Mouse (Mus musculus) liver, embryonic 16.5 days (tissue): ENCODE results near the gene Snph. TPM values are rescaled to one million over a fixed set of nuclear protein-coding genes. Genes with fewer than 3 reads are reported as not detected.

Experiments
- ATAC-seq: fragments of 200-750 bp; cut with Nextera tagmentation; 2 replicates; pipeline ENCODE4 v1.8.0; 2017; ENCODE audit warnings: low read depth, mild to moderate bottlenecking, moderate number of reproducible peaks, moderate library complexity
- H3K27ac ChIP-seq: fragments of 300-500 bp; sonication (generic); 2 replicates; pipeline ENCODE4 v1.5.1; 2014; ENCODE audit warnings: mild to moderate bottlenecking, low read length
- H3K27me3 ChIP-seq: fragments of 300-500 bp; sonication (generic); 2 replicates; pipeline ENCODE4 v1.6.1; 2014; ENCODE audit warnings: low read depth, low read length, mixed read lengths; ENCODE audit not compliant: control insufficient read depth, insufficient read depth
- H3K36me3 ChIP-seq: fragments of 300-500 bp; sonication (generic); 2 replicates; pipeline ENCODE4 v1.6.1; 2014; ENCODE audit warnings: mild to moderate bottlenecking; ENCODE audit not compliant: control insufficient read depth, insufficient read depth
- H3K4me1 ChIP-seq: fragments of 300-500 bp; sonication (generic); 2 replicates; pipeline ENCODE4 v1.6.1; 2014; ENCODE audit warnings: low read depth, low read length, mixed read lengths; ENCODE audit not compliant: control insufficient read depth
- H3K4me2 ChIP-seq: fragments of 300-500 bp; sonication (generic); 2 replicates; pipeline ENCODE4 v1.6.1; 2014; ENCODE audit warnings: low read depth, low read length, mixed read lengths
- H3K4me3 ChIP-seq: fragments of 300-500 bp; sonication (generic); 2 replicates; pipeline ENCODE4 v1.5.1; 2014; ENCODE audit warnings: low read depth, mild to moderate bottlenecking, low read length
- H3K9ac ChIP-seq: fragments of 300-500 bp; sonication (generic); 2 replicates; pipeline ENCODE4 v1.6.1; 2014; ENCODE audit warnings: low read depth, low read length
- H3K9me3 ChIP-seq: fragments of 300-500 bp; sonication (generic); replicated peaks from 2 replicates; pipeline ENCODE4 v1.6.1; 2016; ENCODE audit warnings: low read length; ENCODE audit not compliant: control insufficient read depth
- WGBS: fragments of 180-500 bp; shearing (Covaris S2); extraction: QIAGEN DNeasy Blood & Tissue Kit; methylation state at CpG from one replicate; pipeline ENCODE4 v1.1.7; 2014; ENCODE audit not compliant: insufficient replicate concordance; 5-methylcytosine and 5-hydroxymethylcytosine counted together
- polyA plus RNA-seq: library from polyadenylated mRNA; unstranded; fragments of >200 nt; fragmentation: Nextera tagmentation; extraction: Ambion mirVana; gene quantifications from 2 replicates; pipeline ENCODE4 v1.2.1, GENCODE M21; 2015

The Snph gene
- polyA plus RNA-seq, 1 experiment from 2014 or later: 0.04 TPM

DNA sequence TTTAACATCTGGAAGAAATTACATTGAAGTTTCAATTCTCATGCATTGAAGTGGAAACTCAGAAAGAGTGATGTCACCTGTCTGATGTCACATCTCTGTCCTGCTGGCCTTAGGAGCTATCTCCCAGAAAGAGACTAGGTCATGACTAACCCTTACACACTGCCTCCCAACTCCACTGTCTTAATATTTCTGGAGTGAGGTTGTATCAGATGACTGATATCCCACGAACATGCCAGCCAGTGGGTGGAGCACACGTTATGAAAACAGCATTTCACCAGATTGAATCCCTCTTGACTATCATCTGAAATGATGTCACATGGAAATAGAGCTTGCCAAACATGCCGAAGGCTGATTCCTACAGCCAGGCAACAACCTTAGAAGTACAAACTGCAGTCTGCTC lies 67.4 kb downstream of the Snph start:
- H3K27me3 ChIP-seq: no peaks in the 10 kb centered on the region
- H3K27ac ChIP-seq: no peak overlapping the region
- no peak overlapping the region for H3K9ac ChIP-seq
- H3K4me2 ChIP-seq: no peak overlapping the region
- no peaks in the 10 kb centered on the region; the same call in 1 of the 2 replicates for H3K4me1 ChIP-seq
- no peaks in the 10 kb centered on the region for H3K36me3 ChIP-seq
- no peaks in the 10 kb centered on the region for H3K9me3 ChIP-seq
- WGBS: 51% methylated on average over 3 of the region's 3 CpGs
- H3K4me3 ChIP-seq: no peak overlapping the region
- no peak for ATAC-seq

DNA sequence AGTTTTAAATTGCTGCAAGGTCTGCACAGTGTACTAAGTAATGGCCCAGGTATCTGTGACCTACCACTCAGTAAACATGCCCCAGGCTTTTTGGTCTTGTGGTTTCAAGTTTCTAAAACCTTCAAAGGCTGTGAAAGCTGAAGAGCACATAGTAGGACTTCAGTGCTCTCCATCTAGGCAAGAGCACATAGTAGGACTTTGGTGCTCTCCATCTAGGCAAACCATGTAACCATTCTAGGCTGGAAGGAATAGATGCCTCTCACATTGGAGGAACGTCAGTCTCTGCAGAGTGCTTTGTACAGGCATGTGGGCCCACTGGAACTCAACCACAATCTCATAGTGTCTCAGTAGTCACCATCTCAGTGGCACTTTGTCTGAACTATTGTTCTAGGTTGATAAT lies 68.4 kb downstream of the Snph start:
- ATAC-seq: no peak
- Histone ChIP-seq H3K27ac (no peak overlapping the region), H3K4me1 (no peaks in the 10 kb centered on the region; the same call in 1 of the 2 replicates), H3K9ac (no peak overlapping the region), H3K36me3 (no peaks in the 10 kb centered on the region), H3K4me2 (no peak overlapping the region), H3K27me3 (no peaks in the 10 kb centered on the region), H3K4me3 (no peak overlapping the region), H3K9me3 (no peaks in the 10 kb centered on the region)
- 63% methylated on average over 1 of the region's 1 CpGs for WGBS

DNA sequence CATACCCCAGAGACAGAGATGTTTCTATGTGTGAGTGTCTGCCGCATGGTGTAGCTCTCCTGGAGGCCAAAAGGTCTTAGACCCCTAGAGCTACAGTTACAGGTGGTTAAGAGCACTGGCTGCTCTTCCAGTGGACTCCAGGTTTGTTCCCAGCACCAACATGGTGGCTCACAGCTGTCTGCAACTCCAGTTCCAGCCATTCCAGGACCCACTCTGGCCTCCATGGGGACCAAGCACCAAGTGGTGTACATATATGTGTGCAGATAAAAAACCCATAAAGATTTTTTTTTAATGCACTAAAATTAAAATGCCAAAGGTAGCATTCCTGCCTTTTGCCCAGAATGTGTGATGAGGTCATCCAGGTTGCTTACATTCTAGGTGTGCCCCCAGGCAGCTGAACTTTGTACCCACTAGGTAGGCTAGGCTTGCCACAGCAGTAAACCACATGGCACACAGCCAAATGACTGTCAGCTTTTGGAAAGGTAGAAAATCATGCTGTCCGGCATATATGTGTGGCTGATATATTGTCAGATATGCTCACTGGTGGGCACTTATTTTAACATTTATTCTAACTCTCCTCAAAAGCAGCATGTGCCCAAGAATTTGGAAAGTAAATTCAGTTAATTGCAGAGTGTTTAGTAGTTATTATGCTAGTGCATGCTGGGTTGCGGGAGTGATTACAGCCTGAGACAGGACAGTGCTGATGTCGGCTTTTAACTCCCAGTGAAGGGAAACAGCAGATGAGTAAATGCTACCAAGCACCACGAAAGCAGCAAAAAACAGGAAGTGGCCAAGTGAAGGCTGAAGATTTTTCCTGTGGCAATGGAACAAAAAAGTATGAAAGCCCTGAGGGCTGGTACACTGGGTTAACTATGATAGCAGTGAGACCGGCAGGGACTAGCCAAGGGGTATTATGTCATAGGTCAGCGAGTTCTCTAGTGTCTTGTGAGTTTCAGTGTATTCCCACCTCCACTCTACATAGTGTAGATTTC lies 69.2 kb downstream of the Snph start:
- H3K27me3 ChIP-seq: no peaks in the 10 kb centered on the region
- H3K4me1 ChIP-seq: no peaks in the 10 kb centered on the region; the same call in 1 of the 2 replicates
- no peak overlapping the region for H3K4me2 ChIP-seq
- H3K9ac ChIP-seq: no peak overlapping the region
- H3K27ac ChIP-seq: peak overlapping the region; percentile 41; the same call in 1 of the 2 replicates
- H3K36me3 ChIP-seq: no peaks in the 10 kb centered on the region
- H3K9me3 ChIP-seq: no peaks in the 10 kb centered on the region
- no peak overlapping the region for H3K4me3 ChIP-seq
- peak; percentile 84 for ATAC-seq
- 54% methylated on average over 7 of the region's 7 CpGs for WGBS

DNA sequence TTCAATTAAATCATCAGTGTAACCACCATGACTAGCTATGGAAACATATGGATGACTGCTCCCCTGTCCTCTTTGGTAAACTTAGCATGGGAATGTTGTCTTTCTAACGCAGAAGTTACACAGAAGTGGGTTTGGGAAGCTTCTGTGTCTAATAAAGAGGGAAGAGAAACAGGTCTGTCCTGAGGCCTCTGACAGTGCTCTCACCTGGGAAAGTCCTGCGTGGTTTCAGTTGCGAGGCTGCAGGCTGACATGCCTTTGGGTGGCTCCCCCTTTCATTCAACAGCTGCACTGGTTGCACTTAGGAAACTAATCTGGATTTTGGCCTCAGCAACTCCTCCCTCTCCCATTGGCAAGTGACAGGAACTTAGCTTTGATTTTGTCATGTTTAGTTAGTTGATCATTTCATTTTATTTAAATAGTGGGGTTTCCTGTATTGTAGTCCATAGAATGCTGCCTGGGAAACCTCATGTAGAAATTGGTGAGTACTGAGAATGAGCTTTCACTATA lies 82.7 kb downstream of the Snph start:
- Histone ChIP-seq H3K27me3 (no peaks in the 10 kb centered on the region), H3K4me2 (no peak overlapping the region), H3K9ac (no peak overlapping the region), H3K36me3 (no peaks in the 10 kb centered on the region; the same call in 1 of the 2 replicates), H3K4me3 (no peak overlapping the region), H3K9me3 (no peaks in the 10 kb centered on the region), H3K4me1 (no peaks in the 10 kb centered on the region), H3K27ac (no peak overlapping the region)
- no peak for ATAC-seq
- WGBS: 80% methylated on average over 3 of the region's 3 CpGs

DNA sequence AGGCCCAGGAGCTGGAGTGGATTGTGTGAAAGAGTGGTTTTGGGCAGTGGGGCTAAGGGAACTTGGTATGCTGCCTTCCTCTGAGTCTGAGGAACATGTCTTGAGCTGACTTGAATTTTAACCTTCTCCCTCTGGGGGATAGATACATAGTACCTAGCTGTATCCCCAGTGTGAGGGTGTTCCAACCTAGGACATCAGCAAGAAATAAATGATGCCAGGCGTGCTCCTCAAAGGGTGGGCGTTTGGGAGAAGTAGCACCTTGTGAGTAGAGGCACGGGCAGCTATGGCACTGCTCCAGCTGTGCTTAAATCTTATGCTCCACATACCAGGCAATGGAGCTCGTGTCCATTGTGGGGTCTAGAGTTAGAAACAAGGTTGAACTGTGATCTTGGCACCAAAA lies 85.8 kb downstream of the Snph start:
- WGBS: 58% methylated on average over 4 of the region's 4 CpGs
- H3K27me3 ChIP-seq: no peaks in the 10 kb centered on the region
- peaks cover 6% of the 10 kb centered on the region for H3K4me1 ChIP-seq
- H3K9me3 ChIP-seq: no peaks in the 10 kb centered on the region
- no peak overlapping the region for H3K4me3 ChIP-seq
- H3K36me3 ChIP-seq: no peaks in the 10 kb centered on the region
- no peak overlapping the region for H3K4me2 ChIP-seq
- ATAC-seq: no peak
- H3K27ac ChIP-seq: no peak overlapping the region
- H3K9ac ChIP-seq: no peak overlapping the region

DNA sequence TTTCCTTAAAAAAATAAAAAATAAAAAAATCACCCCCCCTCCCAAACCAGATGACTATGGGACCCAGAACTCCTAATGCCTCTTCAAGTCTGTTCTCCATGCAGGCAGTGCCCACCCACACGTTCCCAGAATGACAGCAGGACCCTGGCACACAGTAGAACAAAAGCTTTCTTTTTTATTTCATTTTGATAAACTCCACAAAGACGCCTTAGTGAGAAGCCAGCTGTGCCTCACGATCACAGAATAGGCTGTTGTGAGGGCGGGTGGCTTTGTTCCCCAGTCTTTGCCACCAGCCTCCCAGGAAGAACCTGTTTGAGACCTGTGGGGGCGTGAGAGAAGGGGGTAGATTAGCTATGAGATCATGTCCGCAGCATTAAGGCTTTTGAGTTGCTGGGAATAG lies 87.7 kb downstream of the Snph start:
- Histone ChIP-seq H3K9ac (no peak overlapping the region), H3K4me2 (no peak overlapping the region), H3K4me1 (peaks cover 9% of the 10 kb centered on the region), H3K27me3 (no peaks in the 10 kb centered on the region), H3K27ac (no peak overlapping the region), H3K36me3 (no peaks in the 10 kb centered on the region), H3K4me3 (no peak overlapping the region), H3K9me3 (no peaks in the 10 kb centered on the region)
- WGBS: 59% methylated on average over 6 of the region's 6 CpGs
- no peak for ATAC-seq

DNA sequence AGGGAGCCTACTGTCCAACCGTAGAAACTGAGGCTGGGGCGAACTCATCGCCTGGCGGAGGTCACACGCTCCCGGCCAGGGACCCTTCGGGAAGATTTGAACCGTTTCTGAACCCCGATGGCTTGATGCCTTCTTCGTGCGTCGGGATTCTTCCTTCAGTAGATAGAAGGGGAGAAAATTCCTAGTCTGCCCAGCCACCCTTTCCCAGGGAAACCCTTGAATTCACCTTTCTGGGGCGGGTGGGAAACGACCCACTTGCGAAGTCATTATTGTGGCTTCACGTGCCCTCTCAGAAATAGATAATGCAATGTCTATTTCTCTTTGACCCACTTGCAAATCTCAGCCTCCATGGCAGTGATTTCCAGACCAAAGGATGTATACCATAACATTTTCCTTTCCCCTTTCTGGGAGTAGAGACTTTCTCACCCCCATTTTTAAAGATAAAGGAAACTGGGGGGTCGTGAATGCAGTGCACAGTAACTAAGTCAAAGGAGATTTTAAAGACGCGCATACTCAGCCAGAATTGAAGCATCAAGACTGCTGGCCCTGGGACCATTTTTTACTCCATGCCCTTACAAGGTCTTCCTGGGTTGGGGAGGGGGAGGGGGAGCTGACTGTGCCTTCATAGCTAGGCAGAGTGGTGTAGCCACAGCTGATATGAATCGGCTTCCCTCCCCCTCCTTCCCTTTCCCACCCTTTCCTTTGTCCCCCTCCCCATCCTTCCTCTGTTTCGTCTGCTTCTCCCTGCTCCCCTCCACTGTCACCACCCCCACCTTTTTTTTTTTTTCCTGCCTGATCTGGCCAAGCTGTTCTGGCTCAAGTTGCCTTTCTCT lies 89.1 kb downstream of the Snph start:
- Histone ChIP-seq H3K27ac (peak overlapping the region; percentile 80), H3K9ac (peak overlapping the region; percentile 78), H3K4me2 (peak overlapping the region; percentile 92), H3K36me3 (no peaks in the 10 kb centered on the region), H3K9me3 (no peaks in the 10 kb centered on the region), H3K4me1 (peaks cover 9% of the 10 kb centered on the region), H3K27me3 (no peaks in the 10 kb centered on the region), H3K4me3 (peak overlapping the region; percentile 74)
- no peak for ATAC-seq
- 2% methylated on average over 19 of the region's 21 CpGs for WGBS

DNA sequence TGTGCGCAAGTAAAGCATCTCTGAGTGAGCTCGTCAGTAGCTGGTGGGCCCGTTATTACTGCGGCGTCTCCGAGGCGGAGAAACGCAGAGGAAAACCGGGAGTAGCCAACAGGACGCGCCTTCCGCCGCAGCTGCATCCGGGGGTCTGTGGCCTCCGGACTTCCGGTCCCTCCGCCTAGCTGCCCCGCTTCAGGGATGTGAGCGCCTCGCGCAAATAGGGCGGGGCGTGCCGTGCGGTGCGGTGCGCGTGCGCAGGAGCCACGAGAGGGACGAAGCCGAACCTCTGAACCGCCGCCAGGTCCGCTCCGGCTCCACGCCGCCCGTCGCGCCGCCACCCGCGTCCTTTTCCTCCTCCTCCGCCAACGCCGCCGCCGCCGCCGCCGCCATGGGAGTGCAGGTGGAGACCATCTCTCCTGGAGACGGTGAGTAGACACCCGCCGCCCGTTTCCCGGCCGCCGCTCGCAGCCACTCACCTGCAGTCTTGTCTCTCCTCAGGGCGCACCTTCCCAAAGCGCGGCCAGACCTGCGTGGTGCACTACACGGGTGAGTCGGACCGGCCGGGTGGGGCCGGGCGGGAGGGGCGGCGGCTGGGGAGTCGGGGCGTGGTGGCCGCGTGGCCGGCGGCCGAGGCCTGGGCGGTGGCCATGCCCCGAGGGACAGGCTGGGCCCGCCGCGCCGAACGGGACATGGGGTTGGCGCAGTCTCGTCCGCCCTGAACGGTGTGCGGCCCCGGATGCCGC lies 89.9 kb downstream of the Snph start, which contains the start of gene Fkbp1a:
Gene Fkbp1a, plus strand, starts transcription at position 161 of the 740 bp plus-strand sequence.
- Histone ChIP-seq H3K4me3 (peak within 1 kb of the TSS; percentile 74), H3K4me2 (peak within 1 kb of the TSS; percentile 92), H3K27me3 (no peaks in the 10 kb centered on the region), H3K4me1 (peaks cover 9% of the 10 kb centered on the region), H3K36me3 (no peaks in the 10 kb centered on the region), H3K9me3 (no peaks in the 10 kb centered on the region), H3K27ac (peak within 1 kb of the TSS; percentile 80), H3K9ac (peak within 1 kb of the TSS; percentile 78)
- WGBS: under 1% methylated on average over 82 of the region's 93 CpGs
- ATAC-seq: peak; percentile 94
